Mouse (Mus musculus) ES-E14 (cell line): ENCODE results near the gene Tkfc. TPM values are rescaled to one million over a fixed set of nuclear protein-coding genes. Genes with fewer than 3 reads are reported as not detected.
"Not testable (repeated sequence)": the region's sequence is repeated elsewhere in the genome, so short reads cannot be mapped to it uniquely, and the experiment has no call there.

Source experiments
- DNase-seq: peaks from one replicate; pipeline ENCODE4 v3.0.0-alpha.2; 2013; ENCODE audit warnings: low read depth, low spot score
- H3K27ac ChIP-seq: 2 replicates; pipeline ENCODE4 v1.5.1; 2012; ENCODE audit warnings: low read depth, mild to moderate bottlenecking, low read length, moderate library complexity, mixed read lengths; ENCODE audit not compliant: poor library complexity, insufficient read depth, severe bottlenecking
- H3K36me3 ChIP-seq: 2 replicates; pipeline ENCODE4 v1.6.1; 2012; ENCODE audit warnings: mild to moderate bottlenecking, low read length, moderate library complexity, mixed read lengths; ENCODE audit not compliant: control insufficient read depth, poor library complexity, insufficient read depth, severe bottlenecking
- H3K4me1 ChIP-seq, 2 experiments: fragments of 150-350 bp in 1 of 2; sonication (generic) in 1 of 2; 2 replicates each; pipeline ENCODE4 v1.6.1; 2012; ENCODE audit warnings: low read length in 2 of 2, mild to moderate bottlenecking in 1 of 2, mixed read lengths in 1 of 2; ENCODE audit not compliant: control insufficient read depth in 2 of 2, insufficient read depth in 2 of 2, poor library complexity in 1 of 2
- H3K4me3 ChIP-seq, 2 experiments: fragments of 150-350 bp in 1 of 2; sonication (generic) in 1 of 2; 2 replicates each; pipeline ENCODE4 v1.5.1; 2012; ENCODE audit warnings: low read length in 2 of 2, low read depth in 1 of 2, mild to moderate bottlenecking in 1 of 2, mixed read lengths in 1 of 2; ENCODE audit not compliant: insufficient read depth in 1 of 2, poor library complexity in 1 of 2, severe bottlenecking in 1 of 2
- H3K9ac ChIP-seq: 2 replicates; pipeline ENCODE4 v1.6.1; 2012; ENCODE audit warnings: low read depth, mild to moderate bottlenecking, low read length, mixed read lengths; ENCODE audit not compliant: poor library complexity, insufficient read depth, severe bottlenecking
- H3K9me3 ChIP-seq: fragments of 150-350 bp; sonication (generic); 2 replicates; pipeline ENCODE4 v1.6.1; 2012; ENCODE audit warnings: low read depth, mild to moderate bottlenecking, low read length; ENCODE audit not compliant: control insufficient read depth, insufficient read depth
- CHD2 ChIP-seq: IDR thresholded peaks from 2 replicates; pipeline ENCODE4 v1.6.1; 2014; ENCODE audit warnings: mild to moderate bottlenecking, low read depth, low read length, inconsistent platforms
- HCFC1 ChIP-seq: IDR thresholded peaks from 2 replicates; pipeline ENCODE4 v1.6.1; 2012; ENCODE audit warnings: low read length, inconsistent platforms, borderline replicate concordance; ENCODE audit not compliant: insufficient read depth
- MAFK ChIP-seq: IDR thresholded peaks from 2 replicates; pipeline ENCODE4 v1.6.1; 2014; ENCODE audit warnings: mild to moderate bottlenecking, low read depth, low read length, inconsistent platforms; ENCODE audit not compliant: insufficient read depth
- ZC3H11A ChIP-seq: IDR thresholded peaks from 2 replicates; pipeline ENCODE4 v1.6.1; 2012; ENCODE audit warnings: low read depth, mild to moderate bottlenecking, inconsistent platforms, low read length, borderline replicate concordance
- ZNF384 ChIP-seq: IDR thresholded peaks from 2 replicates; pipeline ENCODE4 v1.6.1; 2012; ENCODE audit warnings: low read depth, low read length, inconsistent platforms
- in situ Hi-C, 2 experiments: fragments of 600-800 bp; cut with MboI; formaldehyde crosslinking; loops; one replicate each; pipeline ENCODE4 v1.15.1; 2025; ENCODE audit warnings: low sequenced_read_pairs in 2 of 2, inconsistent platforms in 1 of 2; ENCODE audit not compliant: unreplicated experiment in 2 of 2
- total RNA-seq: library from RNA; depleted of rRNA; stranded (reverse); fragments of 300-350 nt; gene quantifications from 2 replicates; pipeline ENCODE4 v1.2.3, GENCODE M21; 2012

Tkfc gene
- total RNA-seq, 1 experiment: 14.4 TPM

DNA sequence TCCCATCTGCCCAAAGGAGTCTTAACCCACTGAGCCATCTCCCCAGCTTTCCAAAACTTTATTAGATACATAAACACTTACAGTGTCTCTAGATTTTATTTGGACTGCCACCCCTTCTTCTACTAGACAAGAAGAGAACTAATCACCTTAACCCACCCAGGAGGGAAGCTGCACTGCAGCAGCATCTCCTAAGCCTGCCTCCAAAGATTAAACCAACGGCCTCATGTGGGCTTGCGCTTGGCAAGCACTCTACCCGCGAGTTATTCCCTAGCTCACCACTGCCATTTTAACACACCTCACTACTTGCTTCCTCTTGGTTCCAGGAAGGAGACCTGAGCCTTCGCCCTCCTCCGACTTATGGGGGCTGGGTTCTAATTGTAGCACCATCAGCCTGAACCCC is 41.2 kb downstream of the Tkfc start:
- Histone ChIP-seq H3K9me3 (no peaks in the 10 kb centered on the region; the same call in 1 of the 2 replicates), H3K4me3 (no peak overlapping the region)
- in situ Hi-C loops: no loop called here

DNA sequence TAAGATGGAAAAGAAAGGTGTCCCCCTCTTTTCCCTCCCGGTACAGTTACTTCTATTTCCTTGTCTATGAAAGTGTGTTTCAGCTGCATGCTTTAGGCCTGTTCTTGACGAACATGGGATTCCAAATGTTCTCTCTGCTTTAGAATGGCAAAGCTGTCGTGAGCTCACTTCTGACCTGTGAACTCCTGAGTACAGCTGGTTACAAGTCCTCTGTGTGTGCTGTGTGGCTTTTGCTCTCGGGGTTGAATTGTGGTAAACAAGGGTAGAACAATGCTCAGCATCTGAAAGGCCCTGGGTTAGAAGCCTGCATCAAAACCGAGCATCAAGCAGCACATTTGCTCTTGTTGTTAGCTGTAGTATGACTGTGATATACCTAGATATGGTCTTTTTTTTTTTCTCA is 43.1 kb downstream of the Tkfc start:
- H3K27ac ChIP-seq: no peak overlapping the region
- H3K36me3 ChIP-seq: no peaks in the 10 kb centered on the region
- TF ChIP-seq HCFC1 (no peak), CHD2 (no peak), ZNF384 (no peak), MAFK (no peak), ZC3H11A (no peak)
- no peak for DNase-seq
- in situ Hi-C loops: no loop called here
- H3K9ac ChIP-seq: no peak overlapping the region
- H3K9me3 ChIP-seq: no peaks in the 10 kb centered on the region; the same call in 1 of the 2 replicates
- H3K4me3 ChIP-seq: no peak overlapping the region
- H3K4me1 ChIP-seq: no peaks in the 10 kb centered on the region

More for the DNA sequence above, 41.2 kb downstream of the Tkfc start:
- DNase-seq: no peak
- TF ChIP-seq CHD2: no peak
- no peak for TF ChIP-seq HCFC1
- TF ChIP-seq ZC3H11A: no peak
- TF ChIP-seq MAFK: no peak
- TF ChIP-seq ZNF384: no peak
- Histone ChIP-seq H3K4me1 (no peaks in the 10 kb centered on the region), H3K9ac (no peak overlapping the region), H3K27ac (no peak overlapping the region), H3K36me3 (no peaks in the 10 kb centered on the region)

DNA sequence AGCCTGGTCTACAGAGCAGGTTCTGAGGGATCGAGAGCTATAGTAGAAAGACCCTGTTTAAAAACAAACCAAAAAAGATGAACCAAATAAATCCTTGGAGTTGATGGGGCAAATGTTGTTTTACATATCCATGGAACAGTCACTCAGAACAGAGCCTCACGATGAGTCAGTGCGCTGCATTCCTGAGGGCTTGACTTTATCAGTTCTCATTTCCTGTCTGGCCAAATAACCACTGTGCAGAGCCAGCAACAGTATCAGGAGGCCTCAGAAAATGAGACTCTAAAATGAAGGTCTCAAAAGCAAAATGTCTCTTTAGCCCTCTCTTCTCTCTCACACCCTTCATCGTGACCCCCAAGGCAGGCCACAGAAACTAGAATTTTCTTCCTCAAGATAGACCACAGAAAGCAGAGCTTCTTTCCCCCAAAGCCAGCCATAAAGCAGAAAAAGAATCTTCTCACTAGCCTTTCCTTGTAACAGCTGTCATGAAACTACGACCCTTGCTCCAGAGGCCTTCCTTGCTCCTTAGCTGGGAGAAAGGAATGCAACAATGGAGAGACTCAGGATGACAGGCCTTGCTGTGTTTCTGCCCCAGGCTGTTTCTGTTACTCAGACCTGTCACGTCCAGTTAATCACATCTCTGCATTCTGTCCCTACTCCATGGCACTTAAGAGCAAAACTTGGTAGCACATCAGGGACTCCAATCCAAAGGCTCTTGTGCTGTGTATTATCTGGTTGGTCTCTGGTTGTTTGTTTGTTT is 43.7 kb downstream of the Tkfc start:
- DNase-seq: no peak
- Histone ChIP-seq H3K4me3 (no peak overlapping the region), H3K9me3 (no peaks in the 10 kb centered on the region; the same call in 1 of the 2 replicates), H3K27ac (no peak overlapping the region), H3K9ac (no peak overlapping the region), H3K4me1 (no peaks in the 10 kb centered on the region), H3K36me3 (no peaks in the 10 kb centered on the region)
- TF ChIP-seq ZC3H11A (no peak), MAFK (no peak), ZNF384 (no peak), CHD2 (no peak), HCFC1 (no peak)
- in situ Hi-C loops: no loop called here

DNA sequence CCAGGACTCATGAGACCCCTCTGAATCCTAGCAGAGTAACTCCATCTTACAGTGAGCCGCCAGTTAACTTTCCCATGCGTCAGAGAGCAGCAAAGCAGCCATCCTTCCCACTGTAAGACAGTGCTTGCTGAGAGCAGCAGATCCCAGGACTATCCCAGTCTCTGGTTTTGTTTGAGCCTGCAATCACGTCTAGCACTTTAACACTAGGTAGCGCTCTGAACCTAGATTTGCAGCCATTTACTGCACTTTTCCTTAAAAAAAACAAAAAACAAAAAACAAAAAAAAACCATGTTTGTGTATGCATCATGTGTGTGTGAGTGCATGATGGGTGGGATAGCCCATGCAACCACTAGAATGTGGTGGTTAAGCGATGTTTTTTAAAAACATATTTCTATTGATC is 45.3 kb downstream of the Tkfc start:
- no peak overlapping the region for H3K9ac ChIP-seq
- in situ Hi-C loops: no loop called here
- TF ChIP-seq HCFC1 (no peak), ZNF384 (peak; percentile 67), CHD2 (no peak), ZC3H11A (no peak), MAFK (no peak)
- H3K36me3 ChIP-seq: no peaks in the 10 kb centered on the region
- H3K4me3 ChIP-seq: no peak overlapping the region
- no peak overlapping the region for H3K27ac ChIP-seq
- no peaks in the 10 kb centered on the region for H3K9me3 ChIP-seq
- no peaks in the 10 kb centered on the region; a peak in 1 of 4 replicates for H3K4me1 ChIP-seq
- no peak for DNase-seq

DNA sequence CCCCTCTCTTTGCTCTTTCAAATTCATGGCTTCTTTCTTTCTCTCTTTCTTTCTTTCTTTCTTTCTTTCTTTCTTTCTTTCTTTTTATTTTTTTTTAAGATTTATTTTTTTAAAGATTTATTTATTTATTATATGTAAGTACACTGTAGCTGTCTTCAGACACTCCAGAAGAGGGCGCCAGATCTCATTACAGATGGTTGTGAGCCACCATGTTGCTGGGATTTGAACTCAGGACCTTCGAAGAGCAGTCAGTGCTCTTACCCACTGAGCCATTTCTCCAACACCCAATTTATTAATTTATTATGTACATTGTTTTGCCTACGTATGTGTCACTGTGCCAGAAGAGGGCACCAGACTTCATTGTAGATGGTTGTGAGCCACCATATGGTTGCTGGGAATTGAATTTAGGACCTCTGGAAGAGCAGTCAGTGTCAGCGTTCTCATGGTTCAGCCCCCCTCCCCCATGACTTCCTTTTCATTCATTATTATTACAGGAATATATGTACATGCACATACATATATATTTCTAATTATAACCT is 47.5 kb downstream of the Tkfc start:
- H3K9ac ChIP-seq, DNase-seq, H3K4me1 ChIP-seq, in situ Hi-C loops, H3K36me3 ChIP-seq, H3K9me3 ChIP-seq, H3K27ac ChIP-seq, H3K4me3 ChIP-seq: not testable (repeated sequence)
